Mouse (Mus musculus) left cerebral cortex, postnatal 10 days (tissue): Measurements from ENCODE around the gene Mrpl24. TPM values are rescaled to one million over a fixed set of nuclear protein-coding genes. Genes with fewer than 3 reads are reported as not detected.
A peak's percentile ranks its signal among the peaks of the same experiment; 100 is the strongest.
"Not testable (repeated sequence)": the region's sequence is repeated elsewhere in the genome, so short reads cannot be mapped to it uniquely, and the experiment has no call there.

Experiments
- DNase-seq, 2 experiments: peaks; one replicate each; pipeline ENCODE4 v3.0.0; 2021 to 2022; ENCODE audit warnings: low spot score in 2 of 2, mixed read lengths in 1 of 2; ENCODE audit errors: extremely low spot score in 1 of 2
- intact Hi-C: fragments of 180-260 bp; cut with DNase I; formaldehyde crosslinking; loops from one replicate; pipeline ENCODE4 v1.15.1; 2025
- total RNA-seq, 2 experiments: library from RNA; stranded (reverse); gene quantifications; 2 replicates each; pipeline ENCODE4 v1.2.3; 2021

The Mrpl24 gene
- 10 to 100 TPM; 45.7 to 50.5 TPM for total RNA-seq

- peak; percentile 83 to 92 for DNase-seq
- intact Hi-C loops: no loop called here
Observed at GRCm38 (mm10) chr3:87919336-87920108, at the start of gene Mrpl24. Mrpl24 (plus strand) TSS chr3:87919506.

DNA sequence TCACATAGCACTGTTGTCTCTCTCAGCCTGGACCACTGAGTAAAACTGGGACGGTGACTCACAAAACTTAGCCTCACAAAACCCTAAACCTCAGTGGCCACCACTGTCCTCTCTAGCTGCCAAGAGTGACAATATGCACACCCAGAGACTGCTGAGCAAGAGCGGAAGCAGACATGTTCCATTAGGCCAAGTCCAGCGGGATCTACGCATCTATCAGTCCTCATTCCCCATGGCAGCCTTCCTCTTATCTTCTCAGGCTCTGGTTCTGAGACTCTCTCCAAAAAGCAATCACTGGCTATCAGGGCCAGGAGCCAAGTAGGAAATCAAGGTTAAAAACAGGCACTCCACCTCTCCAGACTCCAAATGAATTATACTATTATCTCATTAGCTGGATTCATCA, 41.6 kb upstream of the Mrpl24 start:
- no peak for DNase-seq

GRCm38 (mm10) chr3:87884291-87884690, 35.0 kb upstream of the Mrpl24 start:
- no peak for DNase-seq
- intact Hi-C loops: no loop called here

More for the DNA sequence above, 41.6 kb upstream of the Mrpl24 start:
- intact Hi-C loops: no loop called here

DNA sequence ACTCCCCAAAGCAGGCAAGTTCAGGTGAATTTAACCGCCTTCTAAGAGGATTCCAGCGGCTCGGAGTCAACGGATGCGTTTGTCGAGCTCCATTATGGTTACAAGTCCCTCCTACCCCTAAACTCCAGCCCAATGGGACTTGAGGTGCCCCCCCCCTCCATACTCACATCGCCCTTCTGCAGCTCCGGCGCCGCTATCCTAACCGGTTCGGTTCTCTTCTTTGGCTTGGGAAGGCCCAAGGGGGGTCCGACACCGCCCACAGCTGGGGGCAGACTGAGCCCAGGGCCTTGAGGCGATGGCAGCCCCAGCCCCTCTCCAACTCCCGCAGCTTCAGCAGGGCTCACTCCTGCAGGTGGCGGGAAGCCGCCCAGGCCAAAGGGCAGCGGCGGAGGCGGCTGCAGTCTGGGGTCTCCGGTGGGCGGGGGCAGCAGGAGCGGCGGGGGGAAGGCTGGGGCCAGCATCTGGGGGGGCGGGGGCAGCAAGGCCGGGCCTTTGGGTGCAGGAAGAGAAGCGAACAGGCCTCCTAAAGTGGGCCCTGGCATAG, 34.5 kb upstream of the Mrpl24 start:
- intact Hi-C loops: no loop called here
- DNase-seq: peak; percentile 23 to 73

GRCm38 (mm10) chr3:87885281-87886003, 33.9 kb upstream of the Mrpl24 start, which contains the start of gene Prcc:
Prcc (minus strand) TSS chr3:87885608.
- intact Hi-C loops: no loop called here
- DNase-seq: peak; percentile 92 to 98

DNA sequence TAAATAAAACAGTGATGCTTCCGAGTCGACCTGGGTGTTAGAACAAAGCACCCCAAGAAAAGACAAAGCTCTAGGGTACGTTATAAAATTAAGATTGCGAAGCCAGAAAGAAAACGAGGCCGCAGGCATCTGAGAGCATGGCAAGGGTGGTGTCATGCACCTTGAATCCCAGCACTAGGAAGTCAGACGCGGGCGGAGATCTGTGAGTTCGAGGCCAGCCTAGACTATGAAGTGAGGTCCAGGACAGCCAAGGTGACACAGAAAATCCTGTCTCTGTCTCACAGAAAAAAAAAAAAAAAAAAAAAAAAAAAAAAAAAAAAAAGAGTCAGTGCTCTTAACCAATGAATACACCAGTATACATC, 33.3 kb upstream of the Mrpl24 start:
- intact Hi-C loops: no loop called here
- peak in 1 of 2 experiments; percentile 46 for DNase-seq

DNA sequence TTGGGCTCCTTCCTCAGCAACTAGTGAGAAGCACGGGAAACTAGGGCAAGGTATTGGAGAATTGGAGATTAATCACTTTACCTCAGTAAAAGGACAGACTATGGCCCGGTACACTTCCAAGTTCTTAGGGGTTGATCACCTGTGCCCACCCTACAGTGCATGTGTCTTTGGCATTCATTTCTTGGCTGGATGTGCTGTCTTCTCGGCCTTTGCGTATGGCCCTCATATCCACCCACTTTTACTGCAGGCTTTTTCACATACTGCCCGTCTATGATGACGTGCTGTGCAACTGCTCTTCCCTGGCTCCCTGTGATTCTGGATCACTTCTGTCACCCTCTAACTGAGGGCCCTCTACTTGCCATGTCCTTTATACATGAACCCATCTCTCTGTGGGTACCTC, 32.9 kb upstream of the Mrpl24 start:
- intact Hi-C loops: no loop called here

GRCm38 (mm10) chr3:87887400-87887799, 31.9 kb upstream of the Mrpl24 start:
- DNase-seq, intact Hi-C loops: not testable (repeated sequence)

More for the DNA sequence above, 32.9 kb upstream of the Mrpl24 start:
- DNase-seq: no peak

GRCm38 (mm10) chr3:87891481-87891880, 27.8 kb upstream of the Mrpl24 start:
- intact Hi-C loops: no loop called here
- no peak for DNase-seq

DNA sequence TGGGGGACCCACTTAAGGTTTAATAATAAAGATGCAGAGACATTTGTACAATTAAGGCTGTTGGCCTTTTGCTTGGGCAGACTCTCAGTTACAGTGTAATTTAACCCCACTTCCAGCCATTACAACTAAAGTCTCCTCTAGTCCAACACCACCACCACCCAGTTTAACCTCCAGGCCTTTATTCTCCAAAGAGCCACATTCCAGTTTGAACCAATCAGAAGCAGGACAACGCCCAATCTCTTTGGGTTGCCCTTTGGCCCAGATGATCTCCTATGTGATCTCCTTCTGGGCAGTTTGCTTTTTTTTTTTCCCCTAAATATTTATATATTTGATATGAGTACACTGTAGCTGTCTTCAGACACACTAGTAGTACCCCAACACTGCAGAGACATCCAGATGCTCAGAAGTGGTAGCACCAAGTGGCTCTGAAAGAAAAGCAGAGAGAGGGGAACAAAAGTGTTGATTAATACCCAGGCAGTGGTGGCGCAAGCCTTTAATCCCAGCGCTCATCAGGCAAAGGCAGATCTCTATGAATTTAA, 25.9 kb upstream of the Mrpl24 start:
- no peak for DNase-seq
- intact Hi-C loops: no loop called here

GRCm38 (mm10) chr3:87899266-87899665, 20.0 kb upstream of the Mrpl24 start:
- intact Hi-C loops: no loop called here
- peak in 1 of 2 experiments; percentile 22 for DNase-seq

DNA sequence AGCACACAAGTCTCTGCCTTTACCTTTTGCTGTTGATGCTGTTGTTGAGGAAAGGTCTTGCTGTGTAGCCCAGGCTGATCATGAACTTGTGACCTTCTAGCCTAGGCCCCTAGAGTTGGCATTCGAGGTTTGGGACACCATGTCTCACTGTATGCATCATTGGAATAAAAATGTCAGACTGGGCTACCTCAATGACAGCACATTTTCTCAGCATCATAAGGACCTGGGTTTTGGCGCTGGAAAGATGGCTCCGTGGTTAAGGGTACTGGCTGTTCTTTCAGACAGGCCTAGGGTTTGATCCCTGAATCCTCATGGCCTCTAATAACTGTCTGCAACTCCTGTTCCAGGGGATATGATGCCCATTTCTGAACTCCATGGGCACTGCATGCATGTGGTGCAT, 19.5 kb upstream of the Mrpl24 start:
- no peak for DNase-seq
- intact Hi-C loops: no loop called here

DNA sequence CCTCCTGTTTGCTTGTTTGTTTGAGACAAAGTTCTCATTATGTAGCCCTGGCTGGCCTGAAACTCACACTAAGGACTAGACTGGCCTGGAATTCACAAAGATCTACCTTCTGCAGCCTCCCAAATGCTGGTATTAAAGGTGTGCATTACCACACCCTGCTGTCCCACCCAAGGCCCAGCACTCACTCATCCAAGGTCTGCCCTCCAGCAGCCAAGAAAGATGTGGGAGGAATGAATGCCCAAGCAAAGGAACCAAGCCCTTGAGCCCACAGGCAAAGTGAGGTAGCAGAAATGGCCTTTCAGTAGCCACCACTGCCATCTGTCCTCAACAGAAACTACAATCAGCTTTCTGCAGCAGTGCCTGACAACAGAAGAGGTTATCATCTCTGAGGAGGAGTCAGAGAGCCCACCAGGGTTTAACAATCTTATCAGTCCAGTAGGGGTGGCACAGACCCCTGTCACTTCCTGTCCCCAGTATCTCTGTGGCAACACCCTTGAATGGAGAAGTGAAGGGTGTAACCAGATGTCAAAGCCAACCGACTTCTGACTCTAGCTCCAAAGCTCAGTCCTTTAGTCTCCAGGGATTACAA, 18.2 kb upstream of the Mrpl24 start:
- intact Hi-C loops: no loop called here
- DNase-seq: no peak

- DNase-seq, intact Hi-C loops: not testable (repeated sequence)
Observed at GRCm38 (mm10) chr3:87901959-87902358, 17.3 kb upstream of the Mrpl24 start.

- no peak for DNase-seq
- intact Hi-C loops: no loop called here
Observed at GRCm38 (mm10) chr3:87903821-87904220, 15.5 kb upstream of the Mrpl24 start.

DNA sequence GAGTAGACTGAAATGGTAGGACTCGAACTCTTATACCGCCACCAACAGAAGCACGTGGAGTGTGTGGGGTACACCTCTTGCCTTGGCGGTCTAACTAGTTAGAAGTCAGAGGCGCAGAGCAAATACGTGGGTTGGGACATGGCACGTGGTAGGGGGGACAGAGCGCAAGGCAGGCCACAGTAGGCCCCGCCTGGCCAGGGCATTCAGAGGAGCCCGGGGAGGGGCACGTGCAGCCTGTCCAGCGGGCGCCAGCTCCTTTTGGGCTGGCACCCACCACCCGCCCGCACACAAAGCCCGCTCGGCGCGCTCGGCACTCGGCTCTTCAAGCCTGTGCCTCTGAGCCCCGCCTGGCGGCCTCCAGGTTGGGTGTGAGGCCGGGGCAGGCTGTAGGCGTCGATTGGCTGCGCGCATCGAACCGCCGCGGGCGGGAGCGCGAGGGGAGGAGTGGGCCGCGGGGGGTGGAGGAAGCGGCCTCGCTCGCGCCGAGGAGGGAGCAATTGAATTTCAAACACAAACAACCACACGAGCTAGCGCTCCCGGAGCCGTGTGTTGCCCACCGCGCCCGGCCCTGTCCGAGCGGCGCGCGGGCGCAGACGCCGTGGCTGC, 13.3 kb upstream of the Mrpl24 start, which contains the start of gene Hdgf:
Hdgf (plus strand) TSS at position 442 of the 606 bp plus-strand sequence.
- intact Hi-C loops: no loop called here
- peak; percentile 92 to 98 for DNase-seq

DNA sequence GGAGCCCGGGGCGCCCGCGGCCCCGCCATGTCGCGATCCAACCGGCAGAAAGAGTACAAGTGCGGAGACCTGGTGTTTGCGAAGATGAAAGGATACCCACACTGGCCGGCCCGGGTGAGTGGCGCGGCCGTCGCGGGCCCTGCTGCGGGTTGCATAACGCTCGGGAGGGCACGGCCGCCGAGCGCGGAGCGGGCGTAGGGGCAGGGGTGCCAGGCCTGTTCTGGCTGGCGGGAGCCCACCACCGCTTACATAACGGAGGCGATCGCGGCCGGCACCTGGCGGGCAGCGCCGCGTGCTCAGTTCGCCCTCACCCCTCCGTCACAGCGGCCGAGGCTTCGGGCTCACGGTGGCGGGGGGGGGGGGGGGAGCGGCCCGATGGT, 12.7 kb upstream of the Mrpl24 start:
- intact Hi-C loops: no loop called here

GRCm38 (mm10) chr3:87906981-87907857, 12.1 kb upstream of the Mrpl24 start:
- intact Hi-C loops: no loop called here
- peak in 1 of 2 experiments; percentile 27 for DNase-seq

More for the DNA sequence above, 12.7 kb upstream of the Mrpl24 start:
- DNase-seq: peak; percentile 18 to 69
